Mouse (Mus musculus): Measurements from ENCODE around the gene Cycs. TPM values are rescaled to one million over a fixed set of nuclear protein-coding genes. Genes with fewer than 3 reads are reported as not detected.

The Cycs gene
- 11.6 and 14.3 TPM in 2 replicates for total RNA-seq (2023)

GRCm38 (mm10) chr6:50566141-50566996, at the start of gene Cycs:
Cycs (minus strand) TSS chr6:50566538.

GRCm38 (mm10) chr6:50596301-50597211, 30.2 kb upstream of the Cycs start, which contains the start of gene 4921507P07Rik:
4921507P07Rik (minus strand) TSS chr6:50596632.

Other genes with a start within 250 kb of the Cycs start
- gene Osbpl3, start 110.3 kb downstream of the Cycs start, total RNA-seq (2023): 5.7 and 7.7 TPM in 2 replicates
- gene 4921507P07Rik, start 30.1 kb upstream of the Cycs start, total RNA-seq (2023): 0.59 and 0.63 TPM in 2 replicates
- gene Npvf, start 87.9 kb upstream of the Cycs start, total RNA-seq (2023): not detected in 2 replicates

Measured in neutrophil, adult 65 days (primary cell).